9 mouse cellular contexts compared by ENCODE assay signal in genomic region chr17:50189381-50190012, GRCm38 (mm10). TPM values are rescaled to one million over a fixed set of nuclear protein-coding genes. Genes with fewer than 3 reads are reported as not detected.
DNase-seq lines count a peak whose midpoint lies in the region; ATAC-seq and TF ChIP-seq lines count a peak whose summit lies in the region.
"Had no signal": no experiment of that assay in that cellular context is flagged by ENCODE, and none has a peak within 500 bp of the region (broad histone marks: within the 10 kb centered on the region; RNA-seq: fewer than 3 reads in every experiment).

No protein-coding gene starts in this region.

- H3K9ac ChIP-seq in liver, embryonic 12.5 days: peak overlapping the region; percentile 60
- peak overlapping the region; percentile 54 for H3K9ac ChIP-seq in midbrain, postnatal 0 days (replicated peaks; ENCODE audit: low read length, poor library complexity, severe bottlenecking)
- H3K9ac ChIP-seq in stomach, embryonic 14.5 days (replicated peaks; ENCODE audit: low read depth, low read length): peak overlapping the region; percentile 50; the same call in 1 of the 2 replicates

- H3K4me2 ChIP-seq in liver, embryonic 12.5 days: peak overlapping the region; percentile 77
- peak overlapping the region; percentile 92 for H3K4me2 ChIP-seq in midbrain, postnatal 0 days (ENCODE audit: low read depth, low read length, poor library complexity, severe bottlenecking)
- H3K4me2 ChIP-seq in stomach, embryonic 14.5 days (replicated peaks; ENCODE audit: low read depth, low read length): peak overlapping the region; percentile 97

- H3K36me3 ChIP-seq in liver, embryonic 12.5 days: no peaks in the 10 kb centered on the region
- no peaks in the 10 kb centered on the region for H3K36me3 ChIP-seq in midbrain, postnatal 0 days (ENCODE audit: insufficient read depth, low read length)
- no peaks in the 10 kb centered on the region for H3K36me3 ChIP-seq in stomach, embryonic 14.5 days (ENCODE audit: control insufficient read depth, insufficient read depth, low read length)

- H3K9me3 ChIP-seq in liver, embryonic 12.5 days (replicated peaks): no peaks in the 10 kb centered on the region
- no peaks in the 10 kb centered on the region for H3K9me3 ChIP-seq in midbrain, postnatal 0 days (ENCODE audit: low read length)
- no peaks in the 10 kb centered on the region for H3K9me3 ChIP-seq in stomach, embryonic 14.5 days (ENCODE audit: control insufficient read depth, low read depth, low read length)

- under 1% methylated on average over 24 of the region's 24 CpGs for WGBS in liver, embryonic 12.5 days (ENCODE audit: insufficient replicate concordance)
- 4% methylated on average over 24 of the region's 24 CpGs for WGBS in midbrain, postnatal 0 days
- WGBS in stomach, embryonic 14.5 days: 3% methylated on average over 24 of the region's 24 CpGs

- peak; percentile 58 for ATAC-seq in inflammation-experienced regulatory T-cells, adult 6 months
- ATAC-seq in liver, embryonic 12.5 days: peak; percentile 70
- ATAC-seq in midbrain, postnatal 0 days (ENCODE audit: low FRiP score): peak; percentile 53; the same call in 1 of the 2 replicates
- ATAC-seq in stomach, embryonic 14.5 days (ENCODE audit: insufficient number of reproducible peaks, insufficient read depth, low FRiP score, low read depth): peak; percentile 62; the same call in 1 of the 2 replicates

- peak; percentile 75 for TF ChIP-seq CTCF in midbrain, postnatal 0 days (IDR thresholded peaks at IDR 0.05)

- H3K4me3 ChIP-seq in liver, embryonic 12.5 days: peak overlapping the region; percentile 62
- H3K4me3 ChIP-seq in midbrain, postnatal 0 days (ENCODE audit: low read depth, low read length): peak overlapping the region; percentile 75
- peak overlapping the region; percentile 72 for H3K4me3 ChIP-seq in stomach, embryonic 14.5 days (ENCODE audit: low read depth, low read length)
- H3K4me3 ChIP-seq: myocyte had no signal

- peaks cover 14% of the 10 kb centered on the region for H3K4me1 ChIP-seq in liver, embryonic 12.5 days
- H3K4me1 ChIP-seq in midbrain, postnatal 0 days (ENCODE audit: insufficient read depth, low read length): peaks cover 16% of the 10 kb centered on the region
- H3K4me1 ChIP-seq in stomach, embryonic 14.5 days (ENCODE audit: control insufficient read depth, insufficient read depth, low read length): no peaks in the 10 kb centered on the region

- DNase-seq in layer of hippocampus, adult 18-20 months (ENCODE audit: low spot score in 2 of 2): peak; percentile 32 to 51
- no peak for DNase-seq in layer of hippocampus, adult 9-10 months (ENCODE audit: low spot score)
- peak; percentile 82 for DNase-seq in embryo, embryonic 10.5 days (ENCODE audit: low spot score)
- DNase-seq in gastrocnemius, postnatal 4 days (ENCODE audit: low spot score in 2 of 2): peak; percentile 50 to 70
- DNase-seq in midbrain, postnatal 0 days (ENCODE audit: low spot score): peak; percentile 71

- peaks cover 53% of the 10 kb centered on the region for H3K27me3 ChIP-seq in liver, embryonic 12.5 days (replicated peaks)
- no peaks in the 10 kb centered on the region; the same call in 1 of the 2 replicates for H3K27me3 ChIP-seq in midbrain, postnatal 0 days (ENCODE audit: insufficient read depth, low read length)
- no peaks in the 10 kb centered on the region for H3K27me3 ChIP-seq in stomach, embryonic 14.5 days (ENCODE audit: control insufficient read depth, insufficient read depth, low read length)

- H3K27ac ChIP-seq in liver, embryonic 12.5 days: no peak overlapping the region
- H3K27ac ChIP-seq in midbrain, postnatal 0 days (ENCODE audit: low read depth, low read length): no peak overlapping the region
- no peak overlapping the region for H3K27ac ChIP-seq in stomach, embryonic 14.5 days (ENCODE audit: low read length)

RNA-seq across cellular contexts. Expression of gene Rftn1, which starts 1.0 kb away (rescaled TPM):
- 10 to 100 TPM; 17.0 to 18.3 TPM for total RNA-seq in layer of hippocampus, adult 18-20 months (2021)
- 10 to 100 TPM; 36.2 to 42.7 TPM for total RNA-seq in gastrocnemius, postnatal 4 days (2021)
- polyA plus RNA-seq in inflammation-experienced regulatory T-cells, adult 6 months (2017; shearing (Covaris generic)): 10 to 100 TPM; 22.7 to 31.1 (median 30.9) TPM
- polyA plus RNA-seq in liver, embryonic 12.5 days (2016; fragmentation: Nextera tagmentation; extraction: Ambion mirVana): 9.8 and 11.0 TPM in 2 replicates
- 44.3 and 46.4 TPM in 2 replicates for total RNA-seq in midbrain, postnatal 0 days (2014; rRNA removed)
- 23.8 and 28.2 TPM in 2 replicates for polyA plus RNA-seq in midbrain, postnatal 0 days (2015; fragmentation: Nextera tagmentation; extraction: Ambion mirVana)
- 8.3 and 9.3 TPM in 2 replicates for polyA plus RNA-seq in stomach, embryonic 14.5 days (2014; fragmentation: Nextera tagmentation; extraction: Ambion mirVana)
